Mouse (Mus musculus): Measurements from ENCODE around the gene Kcnip1. TPM values are rescaled to one million over a fixed set of nuclear protein-coding genes. Genes with fewer than 3 reads are reported as not detected.

Kcnip1 gene
- 36.0 and 38.8 TPM in 2 replicates for polyA plus RNA-seq (2016; fragmentation: Nextera tagmentation; extraction: Ambion mirVana)

- no peaks in the 10 kb centered on the region for H3K36me3 ChIP-seq
- H3K27me3 ChIP-seq (replicated peaks) = 0 out of 2 replicates have a peak, but pooled peaks cover 4% of the 10 kb centered on the region
- H3K9me3 ChIP-seq = no peaks in the 10 kb centered on the region
- H3K4me3 ChIP-seq = no peak within 1 kb of the TSS
- H3K4me1 ChIP-seq = 0 out of 2 replicates have a peak, but pooled peaks cover 3% of the 10 kb centered on the region
- peak within 1 kb of the TSS; percentile 28; the same call in 1 of the 2 replicates for H3K4me2 ChIP-seq (replicated peaks)
- no peak within 1 kb of the TSS for H3K27ac ChIP-seq
- H3K9ac ChIP-seq = no peak within 1 kb of the TSS
- 32% methylated on average over 12 of the region's 12 CpGs for WGBS
- ATAC-seq (ENCODE audit: low FRiP score, low read depth) = peak; percentile 37; the same call in 1 of the 2 replicates
Measured at GRCm38 (mm10) chr11:33992938-33993337, at the start of gene Kcnip1. Kcnip1 (minus strand) TSS chr11:33993152.

- no peak for ATAC-seq (ENCODE audit: low FRiP score, low read depth)
- Histone ChIP-seq H3K4me3 (no peak overlapping the region), H3K27me3 (replicated peaks) (no peaks in the 10 kb centered on the region), H3K9me3 (no peaks in the 10 kb centered on the region), H3K4me2 (replicated peaks) (no peak overlapping the region), H3K27ac (no peak overlapping the region), H3K36me3 (no peaks in the 10 kb centered on the region), H3K9ac (no peak overlapping the region), H3K4me1 (no peaks in the 10 kb centered on the region)
- 90% methylated on average over 5 of the region's 5 CpGs for WGBS
Measured at GRCm38 (mm10) chr11:34040061-34040460, 47.1 kb upstream of the Kcnip1 start.

GRCm38 (mm10) chr11:34035909-34036658 is 43.1 kb upstream of the Kcnip1 start:
- no peak overlapping the region for H3K9ac ChIP-seq
- H3K4me1 ChIP-seq = no peaks in the 10 kb centered on the region
- no peak for ATAC-seq (ENCODE audit: low FRiP score, low read depth)
- no peaks in the 10 kb centered on the region for H3K36me3 ChIP-seq
- H3K4me2 ChIP-seq (replicated peaks) = no peak overlapping the region
- H3K27me3 ChIP-seq (replicated peaks) = no peaks in the 10 kb centered on the region
- H3K9me3 ChIP-seq = no peaks in the 10 kb centered on the region
- WGBS = 85% methylated on average over 5 of the region's 5 CpGs
- H3K27ac ChIP-seq = no peak overlapping the region
- no peak overlapping the region for H3K4me3 ChIP-seq

GRCm38 (mm10) chr11:34034794-34035193 is 41.8 kb upstream of the Kcnip1 start:
- Histone ChIP-seq H3K4me3 (no peak overlapping the region), H3K4me2 (replicated peaks) (no peak overlapping the region), H3K9ac (no peak overlapping the region), H3K36me3 (no peaks in the 10 kb centered on the region), H3K27me3 (replicated peaks) (no peaks in the 10 kb centered on the region), H3K4me1 (no peaks in the 10 kb centered on the region), H3K27ac (no peak overlapping the region), H3K9me3 (no peaks in the 10 kb centered on the region)
- 83% methylated on average over 2 of the region's 2 CpGs for WGBS
- ATAC-seq (ENCODE audit: low FRiP score, low read depth) = no peak

GRCm38 (mm10) chr11:34034008-34034505 is 41.1 kb upstream of the Kcnip1 start:
- Histone ChIP-seq H3K9ac (no peak overlapping the region), H3K9me3 (no peaks in the 10 kb centered on the region), H3K4me3 (no peak overlapping the region), H3K36me3 (no peaks in the 10 kb centered on the region), H3K27ac (no peak overlapping the region), H3K4me1 (no peaks in the 10 kb centered on the region), H3K27me3 (replicated peaks) (no peaks in the 10 kb centered on the region), H3K4me2 (replicated peaks) (no peak overlapping the region)
- 89% methylated on average over 5 of the region's 5 CpGs for WGBS
- ATAC-seq (ENCODE audit: low FRiP score, low read depth) = no peak

- H3K4me2 ChIP-seq (replicated peaks) = no peak overlapping the region
- no peak overlapping the region for H3K4me3 ChIP-seq
- no peak for ATAC-seq (ENCODE audit: low FRiP score, low read depth)
- no peaks in the 10 kb centered on the region for H3K36me3 ChIP-seq
- no peak overlapping the region for H3K9ac ChIP-seq
- no peak overlapping the region for H3K27ac ChIP-seq
- 78% methylated on average over 8 of the region's 8 CpGs for WGBS
- H3K4me1 ChIP-seq = no peaks in the 10 kb centered on the region
- no peaks in the 10 kb centered on the region for H3K9me3 ChIP-seq
- no peaks in the 10 kb centered on the region for H3K27me3 ChIP-seq (replicated peaks)
Measured at GRCm38 (mm10) chr11:34031015-34031805, 38.3 kb upstream of the Kcnip1 start.

- Histone ChIP-seq H3K9ac (no peak overlapping the region), H3K4me2 (replicated peaks) (no peak overlapping the region), H3K4me1 (no peaks in the 10 kb centered on the region), H3K9me3 (no peaks in the 10 kb centered on the region), H3K4me3 (no peak overlapping the region), H3K27me3 (replicated peaks) (no peaks in the 10 kb centered on the region), H3K36me3 (no peaks in the 10 kb centered on the region), H3K27ac (no peak overlapping the region)
- ATAC-seq (ENCODE audit: low FRiP score, low read depth) = no peak
- WGBS = 76% methylated on average over 5 of the region's 5 CpGs
Measured at GRCm38 (mm10) chr11:34029658-34030057, 36.7 kb upstream of the Kcnip1 start.

GRCm38 (mm10) chr11:34025091-34025490 is 32.1 kb upstream of the Kcnip1 start:
- ATAC-seq (ENCODE audit: low FRiP score, low read depth) = no peak
- H3K36me3 ChIP-seq = no peaks in the 10 kb centered on the region
- WGBS = 92% methylated on average over 1 of the region's 1 CpGs
- no peaks in the 10 kb centered on the region for H3K9me3 ChIP-seq
- no peaks in the 10 kb centered on the region for H3K4me1 ChIP-seq
- H3K4me3 ChIP-seq = no peak overlapping the region
- H3K27me3 ChIP-seq (replicated peaks) = no peaks in the 10 kb centered on the region
- H3K27ac ChIP-seq = no peak overlapping the region
- no peak overlapping the region for H3K4me2 ChIP-seq (replicated peaks)
- H3K9ac ChIP-seq = no peak overlapping the region

GRCm38 (mm10) chr11:34012007-34012652 is 19.2 kb upstream of the Kcnip1 start:
- H3K36me3 ChIP-seq = no peaks in the 10 kb centered on the region
- H3K9ac ChIP-seq = no peak overlapping the region
- no peaks in the 10 kb centered on the region for H3K27me3 ChIP-seq (replicated peaks)
- H3K27ac ChIP-seq = no peak overlapping the region
- no peak overlapping the region for H3K4me3 ChIP-seq
- no peak for ATAC-seq (ENCODE audit: low FRiP score, low read depth)
- no peaks in the 10 kb centered on the region for H3K4me1 ChIP-seq
- no peaks in the 10 kb centered on the region for H3K9me3 ChIP-seq
- no peak overlapping the region for H3K4me2 ChIP-seq (replicated peaks)
- 72% methylated on average over 6 of the region's 6 CpGs for WGBS

GRCm38 (mm10) chr11:34010859-34011172 is 17.9 kb upstream of the Kcnip1 start:
- Histone ChIP-seq H3K4me3 (no peak overlapping the region), H3K27me3 (replicated peaks) (no peaks in the 10 kb centered on the region), H3K36me3 (no peaks in the 10 kb centered on the region), H3K9me3 (no peaks in the 10 kb centered on the region), H3K9ac (no peak overlapping the region), H3K4me1 (no peaks in the 10 kb centered on the region), H3K4me2 (replicated peaks) (no peak overlapping the region), H3K27ac (no peak overlapping the region)
- ATAC-seq (ENCODE audit: low FRiP score, low read depth) = no peak
- 80% methylated on average over 4 of the region's 4 CpGs for WGBS

- Histone ChIP-seq H3K27me3 (replicated peaks) (no peaks in the 10 kb centered on the region), H3K9ac (no peak overlapping the region), H3K36me3 (no peaks in the 10 kb centered on the region), H3K9me3 (no peaks in the 10 kb centered on the region), H3K4me2 (replicated peaks) (no peak overlapping the region), H3K27ac (no peak overlapping the region), H3K4me3 (no peak overlapping the region), H3K4me1 (no peaks in the 10 kb centered on the region)
- 77% methylated on average over 7 of the region's 7 CpGs for WGBS
- ATAC-seq (ENCODE audit: low FRiP score, low read depth) = no peak
Measured at GRCm38 (mm10) chr11:34010133-34010858, 17.3 kb upstream of the Kcnip1 start.
